Mouse (Mus musculus) spleen, adult 18-20 months (tissue): Measurements from ENCODE around the gene Fstl3.

ENCODE experiments used
- DNase-seq, 2 experiments: peaks; one replicate each; pipeline ENCODE4 v3.0.0; 2022; ENCODE audit warnings: mixed read lengths in 2 of 2

Gene Fstl3

GRCm38 (mm10) chr10:79815671-79816494, 38.8 kb downstream of the Fstl3 start:
- DNase-seq: no peak

- DNase-seq: no peak
These were observed 40.0 kb downstream of the Fstl3 start for GRCm38 (mm10) chr10:79817111-79817510.

GRCm38 (mm10) chr10:79818225-79818624, 41.2 kb downstream of the Fstl3 start:
- DNase-seq: no peak

GRCm38 (mm10) chr10:79819606-79820005, 42.5 kb downstream of the Fstl3 start:
- DNase-seq: no peak

GRCm38 (mm10) chr10:79820277-79820676, 43.2 kb downstream of the Fstl3 start:
- no peak for DNase-seq

GRCm38 (mm10) chr10:79820782-79821181, 43.7 kb downstream of the Fstl3 start, which contains the start of gene Misp:
Misp (plus strand) TSS chr10:79820989.
- no peak for DNase-seq

- no peak for DNase-seq
These were observed 44.7 kb downstream of the Fstl3 start for GRCm38 (mm10) chr10:79821731-79822130.

GRCm38 (mm10) chr10:79822372-79822771, 45.3 kb downstream of the Fstl3 start:
- no peak for DNase-seq

- DNase-seq: no peak
These were observed 45.9 kb downstream of the Fstl3 start for GRCm38 (mm10) chr10:79823011-79823410.

- DNase-seq: no peak
These were observed 47.3 kb downstream of the Fstl3 start for GRCm38 (mm10) chr10:79824413-79824812.

GRCm38 (mm10) chr10:79831583-79831982, 54.5 kb downstream of the Fstl3 start:
- no peak for DNase-seq
